Mouse (Mus musculus): Measurements from ENCODE around the gene Fam118a. TPM values are rescaled to one million over a fixed set of nuclear protein-coding genes. Genes with fewer than 3 reads are reported as not detected.

Gene Fam118a
- total RNA-seq, 2 experiments from 2014 or later: 1.3 TPM; not detected in 1

- no peak for ATAC-seq (replicated peaks; ENCODE audit: low FRiP score, poor library complexity, severe bottlenecking)
Observed at GRCm38 (mm10) chr15:85054098-85054497, 25.4 kb downstream of the Fam118a start.

- ATAC-seq (replicated peaks; ENCODE audit: low FRiP score, poor library complexity, severe bottlenecking): no peak
Observed at GRCm38 (mm10) chr15:85055186-85055585, 26.4 kb downstream of the Fam118a start.

GRCm38 (mm10) chr15:85063421-85063820 lies 34.7 kb downstream of the Fam118a start:
- no peak for ATAC-seq (replicated peaks; ENCODE audit: low FRiP score, poor library complexity, severe bottlenecking)

- no peak for ATAC-seq (replicated peaks; ENCODE audit: low FRiP score, poor library complexity, severe bottlenecking)
Observed at GRCm38 (mm10) chr15:85070561-85070960, 41.8 kb downstream of the Fam118a start.

GRCm38 (mm10) chr15:85072651-85073050 lies 43.9 kb downstream of the Fam118a start:
- no peak for ATAC-seq (replicated peaks; ENCODE audit: low FRiP score, poor library complexity, severe bottlenecking)

- no peak for ATAC-seq (replicated peaks; ENCODE audit: low FRiP score, poor library complexity, severe bottlenecking)
Observed at GRCm38 (mm10) chr15:85085641-85086040, 56.9 kb downstream of the Fam118a start.

Other genes starting within 250 kb of the Fam118a start
- not detected in 2 replicates for gene Phf21b, start 172.9 kb upstream of the Fam118a start, total RNA-seq (2015; ENCODE audit: low replicate concordance)
- gene Phf21b, start 172.9 kb upstream of the Fam118a start, total RNA-seq (2017; ENCODE audit: low replicate concordance): not detected in 2 replicates
- 0.58 TPM in 1 of 2 replicates, not detected in the other for gene Gm29666, start 108.9 kb upstream of the Fam118a start, total RNA-seq (2015; ENCODE audit: low replicate concordance)
- gene Gm29666, start 108.9 kb upstream of the Fam118a start, total RNA-seq (2017; ENCODE audit: low replicate concordance): under 0.01 and 0.42 TPM in 2 replicates
- gene Nup50, start 105.5 kb upstream of the Fam118a start, total RNA-seq (2015; ENCODE audit: low replicate concordance): 16.1 and 23.0 TPM in 2 replicates
- gene Nup50, start 105.5 kb upstream of the Fam118a start, total RNA-seq (2017; ENCODE audit: low replicate concordance): 35.7 and 38.2 TPM in 2 replicates
- 5.6 and 6.0 TPM in 2 replicates for gene 5031439G07Rik, start 40.4 kb upstream of the Fam118a start, total RNA-seq (2015; ENCODE audit: low replicate concordance)
- gene 5031439G07Rik, start 40.4 kb upstream of the Fam118a start, total RNA-seq (2017; ENCODE audit: low replicate concordance): 5.4 and 5.7 TPM in 2 replicates
- gene Upk3a, start 11.8 kb upstream of the Fam118a start, total RNA-seq (2015; ENCODE audit: low replicate concordance): not detected in 2 replicates
- not detected in 2 replicates for gene Upk3a, start 11.8 kb upstream of the Fam118a start, total RNA-seq (2017; ENCODE audit: low replicate concordance)
- gene Smc1b, start 103.0 kb downstream of the Fam118a start, total RNA-seq (2015; ENCODE audit: low replicate concordance): not detected in 2 replicates
- not detected in 2 replicates for gene Smc1b, start 103.0 kb downstream of the Fam118a start, total RNA-seq (2017; ENCODE audit: low replicate concordance)
- gene Ribc2, start 103.1 kb downstream of the Fam118a start, total RNA-seq (2015; ENCODE audit: low replicate concordance): not detected in 2 replicates
- not detected in 2 replicates for gene Ribc2, start 103.1 kb downstream of the Fam118a start, total RNA-seq (2017; ENCODE audit: low replicate concordance)
- gene Fbln1, start 177.0 kb downstream of the Fam118a start, total RNA-seq (2015; ENCODE audit: low replicate concordance): not detected in 2 replicates
- not detected in 2 replicates for gene Fbln1, start 177.0 kb downstream of the Fam118a start, total RNA-seq (2017; ENCODE audit: low replicate concordance)

Measured in erythroblast, adult 5-6 weeks (primary cell).